Mouse (Mus musculus) frontal cortex, postnatal 36 days (tissue): ENCODE data around the gene Fsd2.
A peak's percentile ranks its signal among the peaks of the same experiment; 100 is the strongest.

Experiments used
- DNase-seq, 2 experiments: peaks; one replicate each; pipeline ENCODE4 v3.0.0; 2022; ENCODE audit warnings: low spot score in 2 of 2

Fsd2 gene

GRCm38 (mm10) chr7:81572610-81573268, 6.0 kb upstream of the Fsd2 start:
- DNase-seq = no peak

GRCm38 (mm10) chr7:81571941-81572441, 5.2 kb upstream of the Fsd2 start:
- DNase-seq = no peak

- peak; percentile 89 to 94 for DNase-seq
Observed at GRCm38 (mm10) chr7:81571108-81571940, 4.6 kb upstream of the Fsd2 start, which contains the start of gene Whamm. Gene Whamm (plus strand): TSS chr7:81571266.

GRCm38 (mm10) chr7:81570752-81571107, 4.0 kb upstream of the Fsd2 start:
- DNase-seq = no peak

- DNase-seq = no peak
Observed at GRCm38 (mm10) chr7:81570271-81570670, 3.5 kb upstream of the Fsd2 start.

- no peak for DNase-seq
Observed at GRCm38 (mm10) chr7:81569851-81570250, 3.1 kb upstream of the Fsd2 start.

GRCm38 (mm10) chr7:81567396-81567795, 652 bp upstream of the Fsd2 start:
- no peak for DNase-seq

GRCm38 (mm10) chr7:81566332-81566731, 412 bp downstream of the Fsd2 start:
- DNase-seq = no peak

- DNase-seq = peak; percentile 24 to 29
Observed at GRCm38 (mm10) chr7:81565381-81566055, 1.2 kb downstream of the Fsd2 start.

GRCm38 (mm10) chr7:81564766-81565165, 2.0 kb downstream of the Fsd2 start:
- DNase-seq = no peak

GRCm38 (mm10) chr7:81563506-81564015, 3.2 kb downstream of the Fsd2 start:
- no peak for DNase-seq

- DNase-seq = no peak
Observed at GRCm38 (mm10) chr7:81561211-81561610, 5.5 kb downstream of the Fsd2 start.

- DNase-seq = no peak
Observed at GRCm38 (mm10) chr7:81560101-81561049, 6.4 kb downstream of the Fsd2 start.

GRCm38 (mm10) chr7:81559231-81559980, 7.3 kb downstream of the Fsd2 start:
- no peak for DNase-seq

GRCm38 (mm10) chr7:81557985-81558360, 8.8 kb downstream of the Fsd2 start:
- no peak for DNase-seq

- DNase-seq = no peak
Observed at GRCm38 (mm10) chr7:81557252-81557984, 9.3 kb downstream of the Fsd2 start.

- no peak for DNase-seq
Observed at GRCm38 (mm10) chr7:81556839-81557238, 9.9 kb downstream of the Fsd2 start.

- no peak for DNase-seq
Observed at GRCm38 (mm10) chr7:81554369-81554768, 12.4 kb downstream of the Fsd2 start.

- no peak for DNase-seq
Observed at GRCm38 (mm10) chr7:81553589-81553988, 13.2 kb downstream of the Fsd2 start.

GRCm38 (mm10) chr7:81548864-81549263, 17.9 kb downstream of the Fsd2 start:
- no peak for DNase-seq
